Mouse (Mus musculus): ENCODE results near the gene Eps8l1.

DNA sequence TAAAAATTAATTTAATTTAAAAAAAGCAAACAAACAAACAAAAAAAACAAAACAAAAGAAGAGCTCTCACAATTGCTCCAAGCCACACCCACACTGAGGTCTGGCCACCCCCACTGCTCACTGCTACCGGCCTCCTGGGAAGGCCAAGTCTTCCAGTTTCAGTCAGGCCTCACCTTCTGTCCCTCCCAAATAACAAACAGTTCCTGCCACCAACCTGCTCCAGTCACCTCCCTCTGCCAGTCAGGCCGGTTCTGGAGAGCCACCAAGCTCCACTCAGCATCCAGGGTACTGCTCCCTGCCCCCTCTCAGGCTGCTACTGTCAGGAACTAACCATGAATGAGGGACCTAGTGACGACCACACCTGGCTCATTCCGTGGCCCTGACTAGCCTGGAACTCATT is 7.8 kb upstream of the Eps8l1 start:
- TF ChIP-seq CTCF (IDR thresholded peaks at IDR 0.05; ENCODE audit: control insufficient read depth, insufficient read depth, low read length) (no peak), POLR2A (IDR thresholded peaks at IDR 0.05; ENCODE audit: borderline replicate concordance, control insufficient read depth, low read depth, low read length) (no peak)

All from bone marrow, adult 2 months (tissue).